Mouse (Mus musculus) CD8-positive naive resting alpha-beta T cell, adult 2 months (primary cell): ENCODE data around the gene Ncam1.

ENCODE experiments used
- DNase-seq, 2 experiments: peaks; one replicate each; pipeline ENCODE4 v3.0.0; 2022; ENCODE audit warnings: low read depth in 2 of 2, low spot score in 2 of 2

Ncam1 gene

DNA sequence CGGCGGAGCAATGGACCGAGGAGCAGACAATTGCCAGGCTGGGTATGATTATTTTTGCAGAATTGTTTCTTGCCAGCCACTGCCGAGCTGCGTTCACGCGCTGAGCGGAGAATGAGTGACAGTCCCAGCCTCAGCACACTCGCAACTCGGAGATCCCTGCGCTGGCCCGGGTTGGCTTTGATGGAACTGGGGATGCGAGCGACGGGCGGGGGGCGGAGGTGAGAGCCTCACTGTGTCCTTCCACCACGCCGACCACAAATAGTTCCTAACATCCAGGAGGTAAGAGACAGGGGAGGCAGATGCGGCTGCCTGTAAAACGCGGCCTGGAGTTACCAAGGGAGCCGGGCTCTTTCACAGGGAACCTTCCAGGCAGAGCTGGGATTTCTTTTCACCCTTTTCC lies at the start of gene Ncam1:
Gene Ncam1, minus strand, starts transcription at position 120 of the 400 bp plus-strand sequence.
- DNase-seq: peak in 1 of 2 experiments; percentile 2

DNA sequence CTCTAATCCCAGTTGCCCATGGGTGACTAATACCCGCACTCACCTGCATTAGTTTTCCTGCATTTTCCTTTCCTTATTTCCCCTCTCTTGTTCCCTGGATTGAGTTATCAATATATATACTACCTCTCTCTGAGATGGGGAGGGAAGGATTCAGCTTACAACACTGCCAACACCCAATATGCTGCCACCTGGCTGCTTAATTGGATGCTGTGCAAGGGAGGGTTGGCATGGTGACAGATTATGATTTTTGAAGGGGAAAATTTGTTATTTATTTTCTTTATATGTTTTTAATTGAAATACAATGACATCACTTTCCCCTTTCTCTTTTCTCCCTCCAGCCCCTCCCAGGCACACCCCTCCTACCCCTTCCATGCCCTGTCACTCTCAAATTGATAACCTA lies 35.3 kb upstream of the Ncam1 start:
- no peak for DNase-seq

DNA sequence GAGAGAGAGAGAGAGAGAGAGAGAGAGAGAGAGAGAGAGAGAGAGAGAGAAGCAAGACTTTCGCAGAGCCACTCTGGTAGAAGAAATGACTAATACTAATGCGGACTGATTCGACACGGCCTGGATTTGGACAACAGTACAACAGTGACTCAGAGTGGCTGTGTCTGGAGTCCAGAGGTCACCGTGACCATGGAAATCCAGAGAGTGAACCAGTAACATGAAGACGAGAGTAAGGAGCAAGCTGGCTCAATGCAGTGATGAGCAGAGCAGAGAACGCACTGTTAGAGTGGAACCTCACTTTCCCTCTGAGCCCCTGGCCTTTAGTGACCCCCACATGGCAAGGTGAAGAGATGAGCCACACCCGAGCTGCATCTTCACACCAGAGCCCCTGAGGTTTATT lies 28.9 kb upstream of the Ncam1 start:
- DNase-seq: no peak

DNA sequence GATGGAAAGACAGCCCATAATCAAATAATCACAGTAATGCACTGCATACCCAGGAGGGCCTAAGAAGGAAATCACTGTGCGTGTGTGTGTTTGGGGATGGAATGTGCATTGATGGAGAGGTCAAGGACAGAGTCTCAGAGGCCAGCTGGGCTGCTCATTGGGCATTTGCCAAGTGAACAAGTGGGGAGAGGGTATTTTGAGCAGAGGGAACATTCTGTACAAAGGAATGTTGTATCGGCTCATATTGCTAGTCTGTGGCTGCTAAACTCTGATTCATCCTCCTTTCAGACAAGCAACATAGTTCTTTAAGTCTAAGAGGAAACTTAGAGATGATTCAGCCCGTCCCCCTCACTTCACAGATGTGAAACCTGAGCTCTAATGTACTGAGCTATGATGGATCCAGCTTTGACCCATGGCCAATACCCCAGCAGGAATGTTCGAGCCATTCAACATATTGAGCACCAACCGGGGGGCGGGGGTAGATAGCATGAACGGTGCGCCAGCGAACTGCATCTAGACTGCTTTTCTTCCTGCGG lies 17.5 kb upstream of the Ncam1 start:
- DNase-seq: no peak

DNA sequence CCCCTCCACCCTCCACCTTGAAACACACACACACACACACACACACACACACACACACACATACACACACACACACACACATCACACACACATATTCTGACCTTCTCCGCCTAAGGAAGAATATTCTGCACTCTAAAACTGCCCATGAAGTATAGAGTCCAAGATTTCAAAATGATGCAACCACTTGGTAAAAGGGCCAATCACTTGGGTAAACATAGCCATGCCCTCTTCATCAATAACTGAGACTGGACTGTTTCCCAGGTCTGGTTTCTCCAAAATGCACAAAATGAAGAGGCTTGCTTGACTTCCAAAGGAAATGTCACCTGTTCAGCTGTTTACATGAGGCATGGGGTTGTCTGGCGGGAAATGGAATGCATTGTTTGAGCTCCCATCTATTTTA lies 15.7 kb upstream of the Ncam1 start:
- DNase-seq: no peak

DNA sequence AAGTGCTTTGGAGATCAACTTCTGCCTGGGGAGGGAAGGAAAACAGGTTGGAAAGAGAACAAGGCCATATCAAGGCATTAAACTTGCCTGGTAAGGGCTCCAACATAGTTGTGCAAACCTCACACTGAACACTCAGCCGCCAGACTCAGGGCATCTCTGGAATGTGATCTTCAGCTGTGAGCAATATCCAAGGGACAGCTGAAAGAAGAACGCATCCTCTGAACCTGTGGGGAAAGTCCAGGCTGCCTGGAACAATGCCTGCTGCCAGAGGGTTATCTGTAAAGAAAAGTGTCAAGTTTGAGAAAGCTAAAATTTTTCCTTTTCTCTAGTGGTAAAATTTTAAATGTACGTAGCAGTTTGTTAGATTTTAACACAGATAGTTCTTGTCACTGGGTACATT lies 4.5 kb upstream of the Ncam1 start:
- no peak for DNase-seq

DNA sequence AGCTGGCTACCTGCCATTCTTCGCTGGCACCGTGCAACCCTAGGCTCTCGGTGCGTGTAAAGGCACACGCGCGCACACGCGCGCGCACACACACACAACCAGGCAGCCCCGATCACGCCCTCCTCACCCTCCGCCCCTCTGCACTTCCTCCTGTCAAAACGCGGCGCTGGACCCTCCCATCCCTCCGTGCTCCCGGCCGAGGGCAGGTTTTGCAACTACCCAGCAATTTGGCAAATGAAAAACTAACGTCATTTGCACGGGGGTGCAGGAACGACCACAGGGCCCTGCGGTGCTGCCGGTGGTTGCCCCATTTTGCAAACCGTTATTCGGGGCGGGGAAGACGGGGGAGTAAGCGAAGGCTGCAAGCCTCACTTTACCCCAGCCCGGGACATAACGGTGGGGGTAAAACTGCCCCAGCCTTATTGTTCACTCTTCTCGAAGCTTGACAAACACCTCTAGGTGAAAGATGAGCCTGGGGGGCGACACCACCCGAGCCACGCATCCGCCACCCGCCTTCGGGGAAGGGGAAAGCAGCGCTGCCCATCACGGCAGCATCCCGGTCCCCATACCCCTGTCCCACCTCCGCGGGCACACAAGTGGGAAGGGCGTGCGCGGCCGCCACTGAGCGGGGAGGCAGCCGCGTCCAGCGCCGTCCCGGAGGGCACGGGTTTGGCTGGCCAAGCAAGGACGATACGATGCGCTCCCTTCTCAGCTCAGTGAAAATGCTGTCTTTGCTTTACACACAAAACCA lies 729 bp downstream of the Ncam1 start:
- DNase-seq: peak in 1 of 2 experiments; percentile 0

DNA sequence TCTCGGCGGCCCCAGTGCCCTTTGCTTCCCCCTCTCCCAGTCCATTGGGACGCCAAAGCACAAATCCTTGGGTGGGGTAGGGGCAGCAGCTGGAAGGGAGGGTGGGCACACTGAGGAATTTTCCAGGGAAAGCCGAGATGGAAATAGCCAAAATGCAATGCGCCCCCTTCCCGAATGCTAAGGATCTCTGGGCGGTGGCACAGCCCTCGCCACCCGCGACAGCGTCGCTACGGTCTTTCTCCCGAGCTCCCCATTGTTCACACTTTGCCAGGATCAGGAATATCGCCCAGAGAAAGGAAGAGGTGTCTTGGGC lies 1.3 kb downstream of the Ncam1 start:
- DNase-seq: no peak

DNA sequence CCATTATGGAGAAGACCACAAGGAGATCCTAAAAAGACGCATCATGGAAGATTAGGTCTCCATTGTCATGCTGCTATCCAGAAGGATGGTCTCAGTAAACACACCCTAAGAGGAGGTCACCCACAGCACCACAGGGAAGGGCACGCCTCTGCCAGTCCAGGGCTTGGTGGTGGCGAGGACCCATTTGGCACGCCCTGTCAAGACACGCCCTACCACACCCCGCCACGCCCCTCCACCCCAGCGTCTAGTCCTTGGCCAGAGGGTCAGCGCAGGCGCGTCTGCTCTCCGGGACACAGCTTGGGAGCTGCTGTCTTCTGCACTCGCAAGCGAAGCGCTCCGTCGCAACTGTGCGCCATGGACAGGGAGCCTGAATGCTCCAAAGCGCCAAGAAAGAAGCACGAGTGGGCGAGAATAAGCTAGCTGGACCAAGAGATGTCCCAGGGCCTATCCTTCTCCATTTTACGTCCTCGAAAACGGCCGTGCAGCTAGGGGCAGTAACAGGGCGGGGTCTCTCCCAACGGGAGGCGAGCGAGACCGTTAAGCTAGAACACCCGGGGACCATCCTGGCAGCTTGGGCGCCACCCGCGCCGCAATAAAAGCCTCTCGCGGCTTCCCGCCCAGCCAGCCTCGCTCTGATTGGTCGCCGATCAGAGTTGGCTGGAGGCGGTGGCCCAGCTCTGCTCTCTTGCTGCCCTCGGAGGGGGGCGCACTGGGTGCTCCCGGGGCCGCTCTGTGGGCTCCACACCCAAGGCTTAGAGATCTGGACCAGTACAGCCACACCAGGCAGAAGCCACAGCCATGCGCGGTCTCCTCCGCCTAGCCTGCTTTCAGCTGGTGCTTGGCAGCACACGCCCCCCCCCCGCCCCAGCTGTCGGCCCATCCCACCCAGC lies 1.9 kb downstream of the Ncam1 start:
- DNase-seq: no peak

DNA sequence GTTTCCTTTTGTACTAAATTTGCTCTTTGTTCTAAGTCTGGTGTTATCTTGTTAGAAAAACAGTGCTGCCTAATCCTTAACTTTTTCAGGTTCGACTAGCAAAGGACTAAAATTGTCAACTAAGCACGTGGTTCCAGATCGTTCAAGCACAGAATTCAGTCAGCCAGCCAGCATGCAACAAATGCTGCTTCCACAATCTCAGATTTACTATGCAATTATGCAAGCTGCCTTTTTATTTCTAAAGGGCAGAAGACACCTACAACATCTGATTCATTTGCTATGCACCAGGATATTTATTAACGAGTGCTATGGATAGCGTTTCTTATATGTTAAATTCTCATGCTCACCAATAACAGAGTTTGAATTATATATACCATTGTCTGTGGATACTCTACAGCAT lies 2.8 kb downstream of the Ncam1 start:
- DNase-seq: no peak

DNA sequence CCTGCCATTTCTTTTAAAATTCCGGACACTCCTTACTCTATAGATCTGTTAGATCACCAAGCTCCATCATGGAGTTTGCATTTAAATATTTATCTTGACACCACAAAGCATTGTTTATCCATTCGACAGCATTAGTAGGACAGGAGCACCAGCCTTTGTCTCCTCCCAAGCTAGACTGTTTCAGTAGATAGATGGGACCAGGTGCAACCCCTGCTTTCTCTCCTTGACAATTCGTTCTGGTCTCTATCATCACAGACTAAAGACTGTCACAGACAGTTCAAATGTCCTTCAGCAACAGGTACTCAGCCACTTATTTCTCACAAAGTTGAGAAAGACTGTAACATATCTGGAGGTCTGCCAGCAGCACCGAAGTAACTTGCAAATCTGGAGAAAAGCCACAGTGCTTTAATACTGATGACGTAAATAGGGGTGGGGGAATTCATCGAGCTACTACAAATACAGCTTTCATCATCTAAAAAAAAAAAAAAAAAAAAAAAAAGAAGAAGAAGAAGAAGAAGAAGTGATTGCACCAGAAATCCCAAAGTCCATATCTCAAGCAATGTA lies 4.7 kb downstream of the Ncam1 start:
- DNase-seq: no peak

DNA sequence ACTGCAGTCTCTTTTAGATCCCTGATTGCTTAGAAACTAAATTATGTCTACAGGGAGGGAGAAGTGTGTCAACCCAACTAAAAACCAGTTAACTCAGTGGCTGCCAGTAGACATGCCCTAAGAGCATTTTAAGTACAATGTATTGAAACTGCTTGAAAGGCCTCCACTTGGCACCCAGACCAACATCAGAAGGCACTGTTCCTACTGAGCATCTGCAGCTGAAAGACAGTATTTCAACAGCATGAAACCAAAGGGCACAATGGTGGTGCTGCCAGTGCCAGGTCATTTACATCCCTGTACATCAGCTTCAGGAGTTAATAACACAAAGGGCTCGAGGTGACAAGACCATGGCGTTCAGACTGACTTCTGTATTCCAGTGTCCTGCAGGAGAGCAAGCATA lies 5.5 kb downstream of the Ncam1 start:
- DNase-seq: no peak

DNA sequence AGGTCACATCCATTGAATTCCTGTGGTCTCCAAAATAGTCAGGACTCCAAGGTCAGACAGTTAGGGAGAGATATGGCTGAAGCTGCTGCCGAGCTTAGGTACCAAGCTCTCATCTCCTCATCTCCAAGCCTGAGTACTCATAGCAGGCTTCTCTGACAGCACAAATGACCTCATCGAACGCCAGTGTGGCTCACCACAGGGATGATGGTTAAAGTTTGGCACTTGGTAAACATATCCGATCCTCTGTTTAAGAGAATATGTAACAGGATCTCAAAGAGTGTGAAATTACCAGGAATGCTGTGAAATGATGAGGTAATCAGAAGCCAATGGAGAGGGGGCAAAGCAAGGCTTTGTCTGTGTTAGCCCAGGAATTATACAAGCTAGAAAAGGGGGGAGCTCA lies 6.1 kb downstream of the Ncam1 start:
- DNase-seq: no peak

DNA sequence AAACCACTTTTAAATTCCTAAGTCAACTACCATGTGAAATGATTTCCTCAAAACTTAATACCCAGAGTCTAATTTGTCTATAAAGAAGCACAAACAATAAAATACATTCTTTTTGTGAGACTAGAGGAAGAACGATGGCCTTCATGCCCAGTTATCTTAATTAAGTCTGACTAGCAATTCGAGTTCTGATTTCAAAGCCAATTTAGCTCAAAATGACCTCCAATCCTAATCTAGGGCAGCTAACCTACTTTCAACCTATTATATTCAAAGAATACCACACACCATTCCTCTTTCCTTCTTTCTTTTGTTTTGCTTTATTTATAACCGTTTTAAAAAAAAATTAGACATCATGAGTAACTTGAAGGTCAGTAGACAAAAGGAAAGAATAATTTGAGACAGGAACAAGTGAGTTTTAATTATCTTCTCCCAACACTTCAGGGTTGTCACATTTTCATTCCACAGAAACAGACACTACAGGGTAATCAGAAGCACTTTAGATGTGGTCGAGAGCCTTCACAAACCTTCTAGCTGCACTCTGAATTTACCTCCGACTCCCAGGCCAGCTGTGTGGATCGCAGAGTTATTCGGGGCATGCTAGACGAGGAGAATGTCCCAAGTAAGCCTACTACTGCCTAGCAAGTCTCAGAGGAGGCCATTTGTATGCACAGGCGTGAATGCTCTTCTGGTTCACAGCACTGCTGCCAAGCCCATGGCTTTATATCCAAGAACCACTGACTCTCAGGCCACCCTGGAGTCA lies 17.5 kb downstream of the Ncam1 start:
- no peak for DNase-seq

DNA sequence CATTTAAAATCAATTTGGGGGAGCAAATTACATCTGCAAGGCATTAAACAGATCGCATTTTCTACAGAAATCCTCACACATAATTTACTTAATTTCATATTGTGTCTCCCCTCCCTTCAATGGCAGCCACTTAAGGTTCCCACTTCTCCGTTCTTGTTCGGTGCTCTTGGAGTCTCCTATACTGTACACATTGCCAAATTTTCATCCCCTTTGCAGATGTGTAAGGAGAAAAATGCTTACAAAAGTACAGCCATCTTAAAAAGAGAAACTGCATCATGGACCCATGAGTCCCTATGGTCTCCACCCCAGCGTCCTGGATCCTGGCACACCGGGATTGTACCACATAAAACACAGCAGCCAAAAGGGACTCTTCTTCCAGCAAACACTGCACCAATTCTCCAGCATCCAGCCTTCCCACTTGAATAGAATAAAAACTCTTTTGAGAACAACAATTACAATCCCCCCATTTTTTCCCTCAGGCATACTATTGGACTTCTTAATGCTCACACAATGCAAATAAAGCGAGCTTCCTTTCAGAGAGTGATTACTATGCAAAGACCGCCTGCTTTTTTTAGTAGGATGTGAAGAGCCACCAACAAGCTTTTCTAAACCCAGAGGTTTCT lies 21.6 kb downstream of the Ncam1 start:
- DNase-seq: no peak

DNA sequence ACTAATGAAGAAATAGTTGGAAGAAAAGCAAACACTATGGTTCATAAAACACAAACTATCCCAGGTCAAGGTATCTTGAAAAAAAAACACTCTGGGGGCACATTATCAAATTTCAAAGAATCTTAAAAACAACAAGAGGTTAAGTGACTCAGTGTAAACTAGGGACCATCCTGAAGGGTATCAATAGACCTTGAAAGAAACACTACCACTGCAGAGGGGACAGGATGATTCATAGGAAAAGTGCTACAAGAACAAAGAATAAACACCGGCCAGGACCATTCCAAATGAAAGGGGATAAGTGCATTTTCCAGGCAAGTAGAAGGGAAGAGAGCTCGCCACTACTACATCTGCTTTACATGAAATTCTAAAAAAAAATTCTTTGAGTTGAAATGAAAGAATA lies 32.1 kb downstream of the Ncam1 start:
- DNase-seq: no peak

DNA sequence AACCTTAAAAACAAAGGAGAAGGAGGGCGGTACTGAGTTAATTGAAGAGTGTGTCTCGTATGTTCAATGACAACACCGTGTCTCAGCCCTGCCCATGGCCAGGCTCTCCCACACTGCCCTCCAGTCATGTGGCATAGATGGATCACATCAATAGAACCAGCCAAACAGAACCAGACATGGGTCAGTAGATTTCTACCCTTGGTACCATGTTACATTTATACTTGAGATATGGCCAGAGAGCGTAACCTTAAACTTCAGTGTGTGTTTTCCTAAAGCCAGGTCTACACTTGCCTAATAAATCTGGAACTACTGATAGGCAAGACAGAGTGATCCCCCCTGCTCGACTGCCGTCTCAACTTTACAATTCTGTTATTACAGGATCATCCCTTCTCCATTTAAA lies 38.2 kb downstream of the Ncam1 start:
- DNase-seq: no peak

DNA sequence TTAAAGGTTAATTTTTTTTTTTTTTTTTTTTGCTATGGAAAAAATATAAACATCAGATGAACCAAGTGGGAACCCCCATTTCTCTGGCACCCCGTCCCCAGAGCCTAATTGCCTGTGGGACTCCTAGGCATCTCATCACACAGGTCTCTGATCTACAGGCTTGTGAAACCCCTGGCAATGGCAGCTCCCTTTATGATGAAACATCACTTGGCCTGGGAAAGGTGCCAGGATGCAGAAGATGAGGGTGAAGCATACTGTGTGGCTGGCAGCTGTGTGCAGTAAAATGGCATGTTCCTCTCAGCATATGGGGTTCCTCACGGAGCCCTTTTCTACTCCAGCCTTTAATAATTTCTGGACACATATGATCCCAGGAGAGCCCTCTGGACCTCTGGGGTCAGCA lies 40.3 kb downstream of the Ncam1 start:
- no peak for DNase-seq

DNA sequence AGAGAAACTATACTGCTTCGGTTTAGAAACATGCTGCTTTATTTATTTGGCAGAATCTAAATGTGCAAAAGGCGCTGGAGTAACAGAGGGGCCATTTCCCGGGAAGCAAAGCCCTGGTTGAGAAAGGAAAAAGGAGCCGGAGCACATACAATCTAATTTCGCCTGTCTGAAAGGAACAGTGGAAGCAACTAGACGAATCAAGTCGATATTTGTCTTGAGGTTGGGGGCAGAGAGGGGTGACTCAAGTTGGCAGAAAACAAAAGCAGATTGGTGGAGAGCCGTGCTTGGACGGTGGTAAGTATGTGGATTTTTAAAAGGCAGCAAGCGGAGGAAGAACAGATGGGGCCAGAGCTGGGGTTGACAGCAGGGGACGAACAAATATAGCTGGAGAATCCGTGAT lies 40.7 kb downstream of the Ncam1 start:
- no peak for DNase-seq

DNA sequence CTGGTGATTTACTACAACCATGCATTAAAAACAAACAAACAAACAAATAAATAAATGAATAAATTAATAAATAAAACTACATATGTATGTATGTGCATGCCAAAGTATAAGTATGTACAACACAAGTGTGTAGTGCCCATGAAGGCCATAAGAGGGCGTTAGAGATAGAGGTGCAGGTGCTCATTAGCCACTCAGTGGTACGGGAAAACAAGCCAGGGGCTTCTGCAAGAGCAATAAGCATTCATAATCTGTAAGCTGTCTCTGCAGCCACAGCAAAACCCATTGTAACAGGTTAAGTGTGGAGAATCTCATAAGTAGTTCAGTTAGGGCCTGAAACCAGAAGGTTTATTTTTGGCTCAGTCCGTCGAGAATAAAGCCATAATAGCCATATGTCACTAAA lies 41.1 kb downstream of the Ncam1 start:
- no peak for DNase-seq

DNA sequence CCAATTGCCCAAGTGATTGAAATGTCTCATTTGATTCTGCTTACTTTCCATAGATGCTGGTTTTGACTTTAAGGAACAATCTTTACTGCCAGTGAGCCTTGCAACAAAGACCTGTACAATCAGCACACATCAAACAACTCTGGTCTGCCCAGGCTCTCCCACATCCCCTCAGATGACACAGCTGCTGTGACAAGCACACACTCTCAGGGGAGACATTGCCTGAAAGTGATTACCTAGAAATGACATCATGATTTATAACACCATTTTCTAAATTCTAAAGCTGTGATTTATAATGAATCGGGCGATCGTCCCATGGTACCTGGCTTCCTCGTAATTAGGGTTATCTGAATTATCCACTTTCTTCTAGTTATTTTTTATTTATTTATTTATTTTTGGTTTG lies 42.0 kb downstream of the Ncam1 start:
- DNase-seq: no peak
